Mouse (Mus musculus) myocyte (in vitro differentiated cells): ENCODE results near the gene Akap10. TPM values are rescaled to one million over a fixed set of nuclear protein-coding genes. Genes with fewer than 3 reads are reported as not detected.
A peak's percentile ranks its signal among the peaks of the same experiment; 100 is the strongest.

Experiments
- H3K27me3 ChIP-seq: one replicate; pipeline ENCODE4 v1.6.1; 2011; ENCODE audit not compliant: control insufficient read depth, insufficient read depth, insufficient read length
- H3K36me3 ChIP-seq: one replicate; pipeline ENCODE4 v1.6.1; 2011; ENCODE audit not compliant: control insufficient read depth, insufficient read depth
- H3K4me2 ChIP-seq: one replicate; pipeline ENCODE4 v1.6.1; 2011; ENCODE audit warnings: low read depth, control low read depth
- H3K4me3 ChIP-seq: one replicate; pipeline ENCODE4 v1.5.1; 2011; ENCODE audit warnings: mild to moderate bottlenecking, control low read depth, moderate library complexity
- H3K79me2 ChIP-seq: one replicate; pipeline ENCODE4 v1.6.1; 2011; ENCODE audit not compliant: control insufficient read depth, insufficient read depth
- H3ac ChIP-seq: one replicate; pipeline ENCODE4 v1.6.1; 2011; ENCODE audit not compliant: control insufficient read depth, insufficient read length
- CEBPB ChIP-seq: IDR thresholded peaks from 2 replicates; pipeline ENCODE4 v1.6.1; 2011; ENCODE audit warnings: mild to moderate bottlenecking, moderate library complexity; ENCODE audit not compliant: poor library complexity, insufficient read depth, severe bottlenecking
- E2F4 ChIP-seq: IDR thresholded peaks from one replicate; pipeline ENCODE4 v1.6.1; 2011; ENCODE audit warnings: mild to moderate bottlenecking, control low read depth, moderate library complexity; ENCODE audit not compliant: insufficient read depth
- MAX ChIP-seq: IDR thresholded peaks from one replicate; pipeline ENCODE4 v1.6.1; 2011; ENCODE audit warnings: low read depth, mild to moderate bottlenecking, control low read depth
- MYOD1 ChIP-seq, 3 experiments: IDR thresholded peaks; one replicate each; pipeline ENCODE4 v1.6.1; 2011; ENCODE audit warnings: control low read depth in 2 of 3, low read depth in 2 of 3, mild to moderate bottlenecking in 2 of 3, moderate library complexity in 1 of 3; ENCODE audit not compliant: insufficient read length in 2 of 3, control insufficient read depth in 1 of 3
- MYOG ChIP-seq, 3 experiments: IDR thresholded peaks; one replicate each; pipeline ENCODE4 v1.6.1; 2011; ENCODE audit warnings: control low read depth in 2 of 3, low read depth in 2 of 3, mild to moderate bottlenecking in 2 of 3; ENCODE audit not compliant: insufficient read length in 2 of 3, control insufficient read depth in 1 of 3, insufficient read depth in 1 of 3
- POLR2A ChIP-seq: IDR thresholded peaks from one replicate; pipeline ENCODE4 v1.6.1; 2011; ENCODE audit warnings: low read depth, mild to moderate bottlenecking, control low read depth, moderate library complexity; ENCODE audit not compliant: insufficient read length
- POLR2AphosphoS2 ChIP-seq: IDR thresholded peaks from one replicate; pipeline ENCODE4 v1.6.1; 2011; ENCODE audit warnings: low read depth, control low read depth; ENCODE audit not compliant: insufficient read length
- REST ChIP-seq: IDR thresholded peaks from one replicate; pipeline ENCODE4 v1.6.1; 2011; ENCODE audit warnings: mild to moderate bottlenecking, control low read depth, moderate library complexity; ENCODE audit not compliant: insufficient read depth, insufficient read length
- SRF ChIP-seq: IDR thresholded peaks from one replicate; pipeline ENCODE4 v1.6.1; 2011; ENCODE audit warnings: low read depth; ENCODE audit not compliant: control insufficient read depth, insufficient read length
- TCF12 ChIP-seq: IDR thresholded peaks from one replicate; pipeline ENCODE4 v1.6.1; 2011; ENCODE audit warnings: mild to moderate bottlenecking, control low read depth; ENCODE audit not compliant: poor library complexity, insufficient read depth, severe bottlenecking
- TCF3 ChIP-seq: IDR thresholded peaks from one replicate; pipeline ENCODE4 v1.6.1; 2011; ENCODE audit warnings: low read depth, control low read depth; ENCODE audit not compliant: insufficient read length
- USF1 ChIP-seq: IDR thresholded peaks from one replicate; pipeline ENCODE4 v1.6.1; 2011; ENCODE audit warnings: low read depth, mild to moderate bottlenecking, control low read depth, moderate library complexity
- polyA plus RNA-seq: library from polyadenylated mRNA; unstranded; fragments of >200 nt; fragmentation: generic; extraction: Trizol; gene quantifications from one replicate; pipeline ENCODE4 v1.2.1, GENCODE M21; 2012; ENCODE audit warnings: missing spikeins

Gene Akap10
- polyA plus RNA-seq, 1 experiment = 6.1 TPM

- Histone ChIP-seq H3K4me3 (no peak overlapping the region), H3K27me3 (peaks cover 3% of the 10 kb centered on the region), H3K36me3 (no peaks in the 10 kb centered on the region), H3ac (no peak overlapping the region), H3K4me2 (no peak overlapping the region), H3K79me2 (no peaks in the 10 kb centered on the region)
- TF ChIP-seq MYOD1 (IDR thresholded peaks at IDR 0.05; ENCODE audit: control insufficient read depth in 1 of 3, insufficient read length in 2 of 3, low read depth in 2 of 3) (no peak), REST (no peak)
These were observed 25.1 kb upstream of the Akap10 start for GRCm38 (mm10) chr11:61955136-61955535.

- no peak overlapping the region for H3ac ChIP-seq
- peak overlapping the region; percentile 20 for H3K4me2 ChIP-seq
- H3K79me2 ChIP-seq = no peaks in the 10 kb centered on the region
- H3K4me3 ChIP-seq = no peak overlapping the region
- TF ChIP-seq TCF12 (no peak), CEBPB (peak; percentile 47; the same call in 1 of the 2 replicates), REST (no peak)
- no peaks in the 10 kb centered on the region for H3K36me3 ChIP-seq
- no peaks in the 10 kb centered on the region for H3K27me3 ChIP-seq
These were observed 20.6 kb upstream of the Akap10 start for GRCm38 (mm10) chr11:61950632-61951031.

GRCm38 (mm10) chr11:61949315-61949714 is 19.3 kb upstream of the Akap10 start:
- H3K27me3 ChIP-seq = no peaks in the 10 kb centered on the region
- no peak overlapping the region for H3K4me2 ChIP-seq
- TF ChIP-seq POLR2AphosphoS2 (no peak), MAX (no peak), MYOG (IDR thresholded peaks at IDR 0.05; ENCODE audit: control insufficient read depth in 1 of 3, insufficient read depth in 1 of 3, insufficient read length in 2 of 3, low read depth in 2 of 3) (no peak), E2F4 (no peak), CEBPB (no peak), REST (no peak), USF1 (no peak), TCF3 (no peak), POLR2A (no peak), TCF12 (no peak), SRF (no peak), MYOD1 (IDR thresholded peaks at IDR 0.05; ENCODE audit: control insufficient read depth in 1 of 3, insufficient read length in 2 of 3, low read depth in 2 of 3) (no peak)
- H3K36me3 ChIP-seq = no peaks in the 10 kb centered on the region
- no peaks in the 10 kb centered on the region for H3K79me2 ChIP-seq
- H3K4me3 ChIP-seq = no peak overlapping the region
- no peak overlapping the region for H3ac ChIP-seq

- TF ChIP-seq MYOG (IDR thresholded peaks at IDR 0.05; ENCODE audit: control insufficient read depth in 1 of 3, insufficient read depth in 1 of 3, insufficient read length in 2 of 3, low read depth in 2 of 3) (no peak), CEBPB (no peak), POLR2A (no peak), POLR2AphosphoS2 (no peak), MYOD1 (IDR thresholded peaks at IDR 0.05; ENCODE audit: control insufficient read depth in 1 of 3, insufficient read length in 2 of 3, low read depth in 2 of 3) (no peak), SRF (no peak), TCF12 (no peak), TCF3 (no peak), E2F4 (no peak), REST (no peak), MAX (no peak), USF1 (no peak)
- Histone ChIP-seq H3K4me3 (no peak overlapping the region), H3K36me3 (no peaks in the 10 kb centered on the region), H3K27me3 (peaks cover 11% of the 10 kb centered on the region), H3K79me2 (no peaks in the 10 kb centered on the region), H3K4me2 (no peak overlapping the region), H3ac (no peak overlapping the region)
These were observed 16.6 kb upstream of the Akap10 start for GRCm38 (mm10) chr11:61946608-61947007.

- TF ChIP-seq MYOG (IDR thresholded peaks at IDR 0.05; ENCODE audit: control insufficient read depth in 1 of 3, insufficient read depth in 1 of 3, insufficient read length in 2 of 3, low read depth in 2 of 3) (no peak), POLR2A (no peak), MYOD1 (IDR thresholded peaks at IDR 0.05; ENCODE audit: control insufficient read depth in 1 of 3, insufficient read length in 2 of 3, low read depth in 2 of 3) (no peak)
- Histone ChIP-seq H3K27me3 (peaks cover 15% of the 10 kb centered on the region), H3K79me2 (no peaks in the 10 kb centered on the region), H3K4me2 (no peak overlapping the region), H3K36me3 (no peaks in the 10 kb centered on the region), H3K4me3 (no peak overlapping the region), H3ac (no peak overlapping the region)
These were observed 14.4 kb upstream of the Akap10 start for GRCm38 (mm10) chr11:61944417-61944816.

- TF ChIP-seq REST (no peak), SRF (no peak)
- Histone ChIP-seq H3K4me2 (no peak overlapping the region), H3K4me3 (no peak overlapping the region)
These were observed 12.9 kb upstream of the Akap10 start for GRCm38 (mm10) chr11:61942903-61943302.

More at GRCm38 (mm10) chr11:61942903-61943302, 12.9 kb upstream of the Akap10 start:
- Histone ChIP-seq H3K79me2 (no peaks in the 10 kb centered on the region), H3ac (no peak overlapping the region), H3K36me3 (no peaks in the 10 kb centered on the region), H3K27me3 (peaks cover 15% of the 10 kb centered on the region)
